Mouse (Mus musculus): Measurements from ENCODE around the gene Sorbs2.

GRCm38 (mm10) chr8:45528890-45529289, 21.3 kb downstream of the Sorbs2 start:
- TF ChIP-seq POLR2A (IDR thresholded peaks at IDR 0.05; ENCODE audit: insufficient read length, low read depth) (no peak), POLR2AphosphoS2 (IDR thresholded peaks at IDR 0.05; ENCODE audit: insufficient read length, low read depth) (no peak), MAX (IDR thresholded peaks at IDR 0.05; ENCODE audit: low read depth) (no peak), MYOD1 (IDR thresholded peaks at IDR 0.05; ENCODE audit: control insufficient read depth in 1 of 3, insufficient read length in 2 of 3, low read depth in 2 of 3) (no peak), USF1 (IDR thresholded peaks at IDR 0.05; ENCODE audit: low read depth) (no peak), CEBPB (IDR thresholded peaks at IDR 0.05; ENCODE audit: insufficient read depth, poor library complexity, severe bottlenecking) (no peak), TCF12 (IDR thresholded peaks at IDR 0.05; ENCODE audit: insufficient read depth, poor library complexity, severe bottlenecking) (no peak), SRF (IDR thresholded peaks at IDR 0.05; ENCODE audit: control insufficient read depth, insufficient read length, low read depth) (no peak), MYOG (IDR thresholded peaks at IDR 0.05; ENCODE audit: control insufficient read depth in 1 of 3, insufficient read depth in 1 of 3, insufficient read length in 2 of 3, low read depth in 2 of 3) (no peak), E2F4 (IDR thresholded peaks at IDR 0.05; ENCODE audit: insufficient read depth) (no peak), REST (IDR thresholded peaks at IDR 0.05; ENCODE audit: insufficient read depth, insufficient read length) (no peak), TCF3 (IDR thresholded peaks at IDR 0.05; ENCODE audit: insufficient read length, low read depth) (no peak)
